Mouse (Mus musculus) heart, embryonic 12.5 days (tissue): ENCODE data around the gene Sfswap. TPM values are rescaled to one million over a fixed set of nuclear protein-coding genes. Genes with fewer than 3 reads are reported as not detected.
"Not testable (repeated sequence)": the region's sequence is repeated elsewhere in the genome, so short reads cannot be mapped to it uniquely, and the experiment has no call there.

Experiments
- ATAC-seq: fragments of 200-750 bp; cut with Nextera tagmentation; 2 replicates; pipeline ENCODE4 v1.8.0; 2017; ENCODE audit warnings: moderate TSS enrichment, moderate library complexity; ENCODE audit not compliant: insufficient number of reproducible peaks, low FRiP score
- H3K27ac ChIP-seq: fragments of 300-500 bp; sonication (generic); 2 replicates; pipeline ENCODE4 v1.5.1; 2016; ENCODE audit warnings: mild to moderate bottlenecking, moderate library complexity; ENCODE audit not compliant: poor library complexity, severe bottlenecking
- H3K27me3 ChIP-seq: fragments of 300-500 bp; sonication (generic); replicated peaks from 2 replicates; pipeline ENCODE4 v1.6.1; 2016; ENCODE audit warnings: mild to moderate bottlenecking, moderate library complexity
- H3K36me3 ChIP-seq: fragments of 300-500 bp; sonication (generic); 2 replicates; pipeline ENCODE4 v1.6.1; 2016; ENCODE audit warnings: mild to moderate bottlenecking, moderate library complexity
- H3K4me1 ChIP-seq: fragments of 300-500 bp; sonication (generic); replicated peaks from 2 replicates; pipeline ENCODE4 v1.6.1; 2016; ENCODE audit warnings: mild to moderate bottlenecking
- H3K4me2 ChIP-seq: fragments of 300-500 bp; sonication (generic); 2 replicates; pipeline ENCODE4 v1.6.1; 2016; ENCODE audit warnings: mild to moderate bottlenecking, moderate library complexity
- H3K4me3 ChIP-seq: fragments of 300-500 bp; sonication (generic); 2 replicates; pipeline ENCODE4 v1.5.1; 2016; ENCODE audit warnings: mild to moderate bottlenecking
- H3K9ac ChIP-seq: fragments of 300-500 bp; sonication (generic); 2 replicates; pipeline ENCODE4 v1.6.1; 2016; ENCODE audit warnings: mild to moderate bottlenecking, moderate library complexity
- H3K9me3 ChIP-seq: fragments of 300-500 bp; sonication (generic); replicated peaks from 2 replicates; pipeline ENCODE4 v1.6.1; 2016; ENCODE audit warnings: mild to moderate bottlenecking, moderate library complexity
- WGBS: fragments of 180-500 bp; shearing (Covaris S2); methylation state at CpG from one replicate; pipeline ENCODE4 v1.1.7; 2016; 5-methylcytosine and 5-hydroxymethylcytosine counted together
- polyA plus RNA-seq: library from polyadenylated mRNA; unstranded; fragments of >200 nt; fragmentation: Nextera tagmentation; extraction: Ambion mirVana; gene quantifications from 2 replicates; pipeline ENCODE4 v1.2.1, GENCODE M21; 2016

The Sfswap gene
- 29.3 and 31.2 TPM in 2 replicates for polyA plus RNA-seq

GRCm38 (mm10) chr5:129500722-129501634 is at the start of gene Sfswap:
Gene Sfswap (plus strand): TSS chr5:129501221.
- Histone ChIP-seq H3K27ac (peak within 1 kb of the TSS; percentile 69), H3K9ac (peak within 1 kb of the TSS; percentile 96), H3K4me2 (peak within 1 kb of the TSS; percentile 91), H3K9me3 (no peaks in the 10 kb centered on the region), H3K36me3 (peaks cover 19% of the 10 kb centered on the region), H3K4me1 (peaks cover 12% of the 10 kb centered on the region), H3K27me3 (peaks cover 14% of the 10 kb centered on the region), H3K4me3 (peak within 1 kb of the TSS; percentile 94)
- under 1% methylated on average over 65 of the region's 66 CpGs for WGBS
- peak; percentile 75 for ATAC-seq

GRCm38 (mm10) chr5:129452561-129452960 is 48.5 kb upstream of the Sfswap start:
- Histone ChIP-seq H3K9me3 (no peaks in the 10 kb centered on the region), H3K27ac (no peak overlapping the region), H3K27me3 (peaks cover 12% of the 10 kb centered on the region), H3K36me3 (no peaks in the 10 kb centered on the region), H3K4me1 (peaks cover 14% of the 10 kb centered on the region), H3K9ac (no peak overlapping the region), H3K4me3 (no peak overlapping the region), H3K4me2 (no peak overlapping the region)
- no peak for ATAC-seq
- 42% methylated on average over 3 of the region's 3 CpGs for WGBS

DNA sequence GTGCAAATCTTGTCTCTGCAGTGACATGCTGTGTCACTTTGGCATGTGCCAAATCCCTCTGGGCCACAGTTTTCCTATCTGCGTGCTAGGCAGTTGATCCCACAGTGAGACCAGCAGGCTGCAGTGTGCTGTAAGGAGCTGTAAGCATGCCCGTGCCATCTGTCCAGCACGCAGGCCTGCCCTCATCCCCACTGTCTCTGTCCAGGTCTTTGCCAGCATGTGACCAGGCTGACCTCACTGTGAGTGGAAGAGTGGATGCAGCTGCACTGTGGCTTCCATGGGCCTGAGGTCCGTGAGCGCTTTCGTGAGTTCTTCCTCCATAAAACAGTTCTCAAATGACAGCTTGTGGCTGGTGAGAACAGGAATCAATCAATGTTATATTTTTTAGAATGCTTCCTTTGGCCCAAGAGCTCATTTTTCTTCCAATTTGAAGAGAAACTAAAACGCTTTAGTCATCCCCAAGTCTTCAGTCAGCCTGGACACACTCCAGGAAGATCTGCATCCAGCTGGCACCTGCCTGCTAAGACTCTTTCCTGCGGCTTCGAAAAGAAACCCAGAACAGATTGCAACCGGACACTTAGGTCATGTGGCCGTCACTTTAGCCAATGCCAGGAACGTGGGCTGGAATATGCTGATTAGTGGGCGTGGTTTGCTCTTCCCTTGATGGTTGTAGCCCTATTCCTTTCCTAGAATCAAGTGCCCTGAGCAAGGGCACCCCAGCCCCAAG is 46.1 kb upstream of the Sfswap start:
- Histone ChIP-seq H3K4me3 (peak overlapping the region; percentile 26), H3K27me3 (peaks cover 11% of the 10 kb centered on the region), H3K27ac (no peak overlapping the region), H3K4me2 (peak overlapping the region; percentile 62), H3K4me1 (peaks cover 14% of the 10 kb centered on the region), H3K36me3 (no peaks in the 10 kb centered on the region), H3K9ac (0 out of 2 replicates have a peak overlapping the region, but pooled peaks have one; percentile 0), H3K9me3 (no peaks in the 10 kb centered on the region)
- ATAC-seq: peak; percentile 90
- WGBS: 20% methylated on average over 13 of the region's 13 CpGs

DNA sequence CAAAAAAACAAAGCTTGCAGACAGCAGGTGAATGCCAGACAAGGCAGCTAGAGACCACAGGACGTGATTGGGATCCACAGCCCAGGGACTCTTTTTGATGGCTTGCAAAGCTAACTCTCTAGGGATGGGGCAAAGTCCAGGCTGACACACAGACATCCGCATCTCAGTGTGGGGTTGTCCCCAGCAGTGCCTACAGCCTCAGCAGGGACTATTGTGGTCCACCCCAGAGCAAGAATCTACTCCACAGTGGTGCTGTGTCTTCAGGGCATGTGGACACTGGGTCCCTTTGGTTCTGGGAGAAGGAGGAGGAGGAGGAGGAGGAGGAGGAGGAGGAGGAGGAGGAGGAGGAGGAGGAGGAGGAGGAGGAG is 45.5 kb upstream of the Sfswap start:
- H3K36me3 ChIP-seq: no peaks in the 10 kb centered on the region
- peak; percentile 54 for ATAC-seq
- peak overlapping the region; percentile 62 for H3K4me2 ChIP-seq

DNA sequence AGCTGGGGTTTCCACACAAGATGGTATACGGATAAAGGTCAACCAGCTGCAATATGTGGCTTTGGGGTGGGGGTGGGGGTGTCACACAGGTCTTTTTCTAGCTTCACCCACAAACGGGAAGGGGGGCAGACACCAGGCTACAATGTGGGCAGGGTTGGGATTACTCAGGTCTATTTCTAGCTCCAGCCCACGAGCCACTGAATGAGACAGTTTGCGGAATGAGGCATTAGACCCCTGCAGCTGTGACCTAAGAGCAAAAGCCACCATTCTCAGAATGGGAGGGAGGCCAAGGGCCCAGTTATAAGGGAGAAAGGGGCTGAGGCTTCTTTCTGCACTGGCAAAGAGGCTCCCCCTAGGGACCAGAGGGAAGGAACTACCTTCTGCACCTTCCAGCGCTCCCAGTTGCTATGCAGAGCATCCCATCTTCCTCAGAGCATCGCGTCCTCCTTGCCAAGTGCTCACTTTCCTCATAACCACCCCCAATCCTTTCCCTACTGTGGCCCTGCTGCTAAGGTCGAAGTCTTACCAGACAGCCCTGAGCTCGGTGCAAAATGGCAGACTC is 44.4 kb upstream of the Sfswap start:
- no peak overlapping the region for H3K4me3 ChIP-seq
- WGBS: 43% methylated on average over 9 of the region's 9 CpGs
- no peak overlapping the region for H3K27ac ChIP-seq
- H3K27me3 ChIP-seq: peaks cover 11% of the 10 kb centered on the region
- ATAC-seq: no peak
- no peak overlapping the region for H3K9ac ChIP-seq
- H3K36me3 ChIP-seq: no peaks in the 10 kb centered on the region
- H3K4me2 ChIP-seq: no peak overlapping the region
- no peaks in the 10 kb centered on the region for H3K9me3 ChIP-seq
- H3K4me1 ChIP-seq: peaks cover 18% of the 10 kb centered on the region

More for the DNA sequence above, 45.5 kb upstream of the Sfswap start:
- 22% methylated on average over 2 of the region's 2 CpGs for WGBS
- Histone ChIP-seq H3K27me3 (peaks cover 11% of the 10 kb centered on the region), H3K9me3 (no peaks in the 10 kb centered on the region), H3K4me1 (peaks cover 14% of the 10 kb centered on the region), H3K4me3 (no peak overlapping the region), H3K9ac (no peak overlapping the region), H3K27ac (no peak overlapping the region)

- Histone ChIP-seq H3K27me3 (peaks cover 11% of the 10 kb centered on the region), H3K27ac (no peak overlapping the region), H3K36me3 (no peaks in the 10 kb centered on the region), H3K4me3 (no peak overlapping the region), H3K9me3 (no peaks in the 10 kb centered on the region), H3K4me1 (peaks cover 18% of the 10 kb centered on the region), H3K4me2 (no peak overlapping the region), H3K9ac (no peak overlapping the region)
- 62% methylated on average over 7 of the region's 7 CpGs for WGBS
- no peak for ATAC-seq
These were observed 42.9 kb upstream of the Sfswap start for GRCm38 (mm10) chr5:129458109-129458508.

DNA sequence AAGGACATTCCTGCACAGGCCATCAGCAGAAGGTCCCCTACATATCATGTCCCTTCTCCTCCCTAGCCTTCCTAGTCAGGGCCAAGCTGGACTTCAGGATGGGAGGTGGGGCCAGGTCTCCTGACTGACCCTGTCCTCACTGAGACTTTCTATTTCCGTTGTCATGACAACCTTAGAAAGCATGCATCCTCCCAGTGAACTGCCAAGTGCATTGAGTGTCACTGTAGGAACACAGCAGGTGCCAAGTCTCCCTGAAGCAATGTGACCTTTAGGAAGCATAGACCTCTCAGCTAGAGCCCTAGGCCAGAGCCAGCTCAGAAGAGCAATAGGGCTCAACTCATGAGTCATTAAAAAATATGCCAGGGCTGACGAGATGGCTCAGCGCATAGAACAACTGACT is 42.5 kb upstream of the Sfswap start:
- Histone ChIP-seq H3K9me3 (no peaks in the 10 kb centered on the region), H3K4me3 (no peak overlapping the region), H3K4me2 (no peak overlapping the region), H3K27me3 (peaks cover 11% of the 10 kb centered on the region), H3K36me3 (no peaks in the 10 kb centered on the region), H3K9ac (no peak overlapping the region), H3K4me1 (peaks cover 18% of the 10 kb centered on the region), H3K27ac (no peak overlapping the region)
- 71% methylated on average over 3 of the region's 3 CpGs for WGBS
- ATAC-seq: no peak

- ATAC-seq: no peak; the same call in 1 of the 2 replicates
- WGBS: 43% methylated on average over 11 of the region's 11 CpGs
These were observed 40.1 kb upstream of the Sfswap start for GRCm38 (mm10) chr5:129460798-129461476.

DNA sequence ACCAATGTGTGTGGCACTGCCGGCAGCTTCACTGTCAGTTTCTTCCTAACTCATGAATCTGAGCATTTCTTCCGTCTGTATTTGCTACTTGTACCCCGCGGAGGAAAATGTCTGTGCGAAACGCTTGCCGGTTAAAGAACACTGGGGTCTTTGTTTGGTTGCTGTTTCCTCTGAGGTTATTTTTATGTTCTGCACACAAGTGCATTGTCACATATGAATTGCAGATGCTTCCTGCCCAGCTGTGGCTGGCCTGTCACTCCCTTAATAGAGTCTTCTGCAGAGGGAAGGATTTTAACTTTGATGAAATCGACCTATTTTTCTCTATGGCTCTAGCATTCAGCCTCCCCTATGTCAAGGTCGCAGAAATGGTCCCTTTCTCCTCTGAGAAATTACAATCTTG is 37.4 kb upstream of the Sfswap start:
- ATAC-seq: not testable (repeated sequence)

More at GRCm38 (mm10) chr5:129460798-129461476, 40.1 kb upstream of the Sfswap start:
- no peak overlapping the region for H3K4me3 ChIP-seq
- H3K36me3 ChIP-seq: no peaks in the 10 kb centered on the region
- peaks cover 21% of the 10 kb centered on the region for H3K27me3 ChIP-seq
- H3K4me1 ChIP-seq: peaks cover 4% of the 10 kb centered on the region; the same call in 1 of the 2 replicates
- no peak overlapping the region for H3K4me2 ChIP-seq
- no peak overlapping the region for H3K9ac ChIP-seq
- no peak overlapping the region for H3K27ac ChIP-seq
- no peaks in the 10 kb centered on the region for H3K9me3 ChIP-seq

DNA sequence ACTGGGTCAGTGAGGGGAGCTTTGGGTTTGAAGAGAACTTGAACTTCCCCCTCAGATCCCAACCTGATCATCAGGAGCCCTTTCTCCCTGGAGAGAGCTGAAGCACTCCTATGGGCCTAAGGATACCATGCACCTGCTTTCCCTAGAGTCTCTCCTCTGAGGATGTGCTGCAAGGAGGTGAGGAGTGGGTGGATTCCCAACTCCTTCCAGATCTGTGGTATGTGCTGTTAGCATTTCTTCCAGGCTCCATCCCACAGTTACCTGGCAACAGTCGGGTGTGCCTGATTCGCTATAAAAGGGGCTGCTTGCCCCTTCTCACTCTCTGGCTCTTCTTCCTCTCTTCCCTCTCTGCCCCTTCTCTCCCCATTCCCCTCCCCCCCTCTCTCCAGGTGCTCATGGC is 35.2 kb upstream of the Sfswap start:
- Histone ChIP-seq H3K9ac (no peak overlapping the region), H3K4me1 (0 out of 2 replicates have a peak, but pooled peaks cover 1% of the 10 kb centered on the region), H3K4me2 (no peak overlapping the region), H3K9me3 (no peaks in the 10 kb centered on the region), H3K27ac (no peak overlapping the region), H3K4me3 (no peak overlapping the region), H3K36me3 (no peaks in the 10 kb centered on the region), H3K27me3 (0 out of 2 replicates have a peak, but pooled peaks cover 16% of the 10 kb centered on the region)
- ATAC-seq: no peak
- 58% methylated on average over 2 of the region's 2 CpGs for WGBS

More for the DNA sequence above, 37.4 kb upstream of the Sfswap start:
- not testable (repeated sequence) for H3K4me1 ChIP-seq, H3K4me2 ChIP-seq, H3K9me3 ChIP-seq, H3K9ac ChIP-seq, H3K36me3 ChIP-seq, H3K27ac ChIP-seq, H3K4me3 ChIP-seq
- WGBS: 68% methylated on average over 9 of the region's 9 CpGs
- H3K27me3 ChIP-seq: 0 out of 2 replicates have a peak, but pooled peaks cover 15% of the 10 kb centered on the region
